Mouse (Mus musculus) cerebellum, adult 11 months (tissue): ENCODE measurements around the gene Csnka2ip.

Source experiments
- DNase-seq: peaks from one replicate; pipeline ENCODE4 v3.0.0; 2022

The Csnka2ip gene

GRCm38 (mm10) chr16:64602308-64602707, at the start of gene Csnka2ip:
Csnka2ip (minus strand) TSS chr16:64602408.
- DNase-seq: no peak

GRCm38 (mm10) chr16:64649594-64650290, 47.5 kb upstream of the Csnka2ip start:
- no peak for DNase-seq

- no peak for DNase-seq
Observed at GRCm38 (mm10) chr16:64647771-64648170, 45.6 kb upstream of the Csnka2ip start.

- DNase-seq: no peak
Observed at GRCm38 (mm10) chr16:64635110-64635509, 32.9 kb upstream of the Csnka2ip start.

- no peak for DNase-seq
Observed at GRCm38 (mm10) chr16:64620116-64620515, 17.9 kb upstream of the Csnka2ip start.

- no peak for DNase-seq
Observed at GRCm38 (mm10) chr16:64614648-64615047, 12.4 kb upstream of the Csnka2ip start.

- no peak for DNase-seq
Observed at GRCm38 (mm10) chr16:64607793-64608192, 5.6 kb upstream of the Csnka2ip start.

- DNase-seq: no peak
Observed at GRCm38 (mm10) chr16:64586825-64587224, 15.4 kb downstream of the Csnka2ip start.

GRCm38 (mm10) chr16:64586262-64586619, 16.0 kb downstream of the Csnka2ip start:
- no peak for DNase-seq

- no peak for DNase-seq
Observed at GRCm38 (mm10) chr16:64585599-64586261, 16.5 kb downstream of the Csnka2ip start.

GRCm38 (mm10) chr16:64584591-64584990, 17.6 kb downstream of the Csnka2ip start:
- DNase-seq: no peak

- DNase-seq: no peak
Observed at GRCm38 (mm10) chr16:64583406-64583805, 18.8 kb downstream of the Csnka2ip start.

- DNase-seq: no peak
Observed at GRCm38 (mm10) chr16:64569496-64569895, 32.7 kb downstream of the Csnka2ip start.

- no peak for DNase-seq
Observed at GRCm38 (mm10) chr16:64563081-64563480, 39.1 kb downstream of the Csnka2ip start.

GRCm38 (mm10) chr16:64558518-64558917, 43.7 kb downstream of the Csnka2ip start:
- DNase-seq: no peak

- no peak for DNase-seq
Observed at GRCm38 (mm10) chr16:64526883-64527282, 75.3 kb downstream of the Csnka2ip start.

GRCm38 (mm10) chr16:64524051-64524645, 78.1 kb downstream of the Csnka2ip start:
- no peak for DNase-seq

- DNase-seq: no peak
Observed at GRCm38 (mm10) chr16:64513423-64513822, 88.8 kb downstream of the Csnka2ip start.
